Mouse (Mus musculus): ENCODE data around the gene Slc39a9. TPM values are rescaled to one million over a fixed set of nuclear protein-coding genes. Genes with fewer than 3 reads are reported as not detected.

The Slc39a9 gene
- polyA plus RNA-seq, 1 experiment from 2014 or later, result 31.4 TPM

DNA sequence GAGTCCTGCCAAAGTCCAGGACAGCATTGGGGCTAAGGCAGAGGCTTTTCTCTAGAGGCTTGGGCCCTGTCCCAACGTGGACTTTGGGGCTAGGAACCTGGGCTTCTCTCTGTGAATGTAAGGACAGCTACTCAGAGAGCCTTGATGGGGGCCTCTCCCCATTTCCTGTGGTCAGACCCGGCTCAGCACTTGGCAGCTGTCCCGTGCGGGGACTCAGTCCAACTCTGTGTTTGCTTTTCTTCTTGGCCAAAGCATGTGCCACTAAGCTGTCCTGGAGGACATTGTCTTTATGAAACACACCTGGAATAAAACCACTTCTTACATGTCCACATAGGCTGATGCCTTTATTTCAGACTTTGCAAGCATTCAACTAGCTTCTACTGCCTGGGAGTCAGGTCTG, 40.1 kb upstream of the Slc39a9 start:
- Histone ChIP-seq H3K4me2 (ENCODE audit: low read depth, low read length) (no peak overlapping the region), H3K9ac (ENCODE audit: low read length) (no peak overlapping the region), H3K4me1 (ENCODE audit: control insufficient read depth, insufficient read depth, low read length) (peaks cover 28% of the 10 kb centered on the region), H3K9me3 (replicated peaks; ENCODE audit: control insufficient read depth, low read length) (no peaks in the 10 kb centered on the region), H3K27ac (ENCODE audit: low read length) (peak overlapping the region; percentile 40), H3K36me3 (ENCODE audit: control insufficient read depth, insufficient read depth, low read length) (no peaks in the 10 kb centered on the region), H3K4me3 (replicated peaks; ENCODE audit: low read length) (no peak overlapping the region), H3K27me3 (ENCODE audit: control insufficient read depth, insufficient read depth, low read length) (no peaks in the 10 kb centered on the region)
- WGBS, result 9% methylated on average over 4 of the region's 4 CpGs
- peak; percentile 78 for ATAC-seq (ENCODE audit: insufficient read depth, low FRiP score)

DNA sequence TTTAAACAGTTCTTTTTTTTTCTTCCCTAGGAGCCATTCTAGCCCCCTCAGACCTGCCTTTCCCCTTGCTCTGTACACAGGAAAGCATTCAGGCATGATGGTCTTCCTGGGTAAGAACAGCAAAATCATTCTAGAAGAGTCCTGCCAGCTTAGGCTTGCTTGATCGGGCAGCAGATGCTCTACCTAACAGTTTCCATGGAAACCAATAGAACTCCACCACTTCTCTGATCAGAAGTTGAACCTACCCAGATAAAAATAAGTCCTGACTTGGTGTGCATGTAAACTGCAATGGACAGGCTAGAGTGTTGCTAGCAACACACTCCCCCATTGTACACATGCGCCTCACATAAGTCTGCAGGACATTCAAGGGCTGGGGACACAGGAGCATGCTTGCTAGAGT, 39.5 kb upstream of the Slc39a9 start:
- H3K4me1 ChIP-seq (ENCODE audit: control insufficient read depth, insufficient read depth, low read length), result peaks cover 21% of the 10 kb centered on the region
- ATAC-seq (ENCODE audit: insufficient read depth, low FRiP score), result no peak
- no peaks in the 10 kb centered on the region for H3K9me3 ChIP-seq (replicated peaks; ENCODE audit: control insufficient read depth, low read length)
- H3K27me3 ChIP-seq (ENCODE audit: control insufficient read depth, insufficient read depth, low read length), result no peaks in the 10 kb centered on the region
- H3K27ac ChIP-seq (ENCODE audit: low read length), result peak overlapping the region; percentile 40
- WGBS, result 79% methylated on average over 2 of the region's 2 CpGs
- no peaks in the 10 kb centered on the region for H3K36me3 ChIP-seq (ENCODE audit: control insufficient read depth, insufficient read depth, low read length)
- H3K9ac ChIP-seq (ENCODE audit: low read length), result no peak overlapping the region
- no peak overlapping the region for H3K4me2 ChIP-seq (ENCODE audit: low read depth, low read length)
- H3K4me3 ChIP-seq (replicated peaks; ENCODE audit: low read length), result no peak overlapping the region

DNA sequence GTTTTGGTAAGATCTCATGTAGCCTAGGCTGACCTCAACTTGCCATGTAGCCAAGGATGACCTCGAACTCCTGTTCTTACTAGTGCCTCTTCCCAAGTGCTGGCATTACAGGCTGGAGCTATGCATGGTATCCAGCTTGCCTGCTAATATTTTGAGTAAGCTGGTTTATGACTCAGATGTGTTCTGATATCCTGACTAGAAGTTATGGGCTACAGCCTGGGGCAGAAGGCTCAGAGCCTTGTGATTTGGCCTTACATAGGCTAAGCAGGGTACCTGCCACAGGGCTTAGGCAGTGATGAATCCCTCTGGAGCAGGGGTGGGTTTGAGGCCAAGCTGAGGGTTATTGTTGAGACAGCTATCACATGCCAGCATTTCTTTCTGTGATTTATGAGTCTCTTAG, 35.1 kb upstream of the Slc39a9 start:
- H3K4me2 ChIP-seq (ENCODE audit: low read depth, low read length), result no peak overlapping the region
- no peaks in the 10 kb centered on the region for H3K36me3 ChIP-seq (ENCODE audit: control insufficient read depth, insufficient read depth, low read length)
- H3K9ac ChIP-seq (ENCODE audit: low read length), result no peak overlapping the region
- H3K4me1 ChIP-seq (ENCODE audit: control insufficient read depth, insufficient read depth, low read length), result peaks cover 14% of the 10 kb centered on the region
- 70% methylated on average over 1 of the region's 1 CpGs for WGBS
- no peak for ATAC-seq (ENCODE audit: insufficient read depth, low FRiP score)
- H3K27me3 ChIP-seq (ENCODE audit: control insufficient read depth, insufficient read depth, low read length), result no peaks in the 10 kb centered on the region
- H3K4me3 ChIP-seq (replicated peaks; ENCODE audit: low read length), result no peak overlapping the region
- H3K9me3 ChIP-seq (replicated peaks; ENCODE audit: control insufficient read depth, low read length), result no peaks in the 10 kb centered on the region
- H3K27ac ChIP-seq (ENCODE audit: low read length), result no peak overlapping the region

DNA sequence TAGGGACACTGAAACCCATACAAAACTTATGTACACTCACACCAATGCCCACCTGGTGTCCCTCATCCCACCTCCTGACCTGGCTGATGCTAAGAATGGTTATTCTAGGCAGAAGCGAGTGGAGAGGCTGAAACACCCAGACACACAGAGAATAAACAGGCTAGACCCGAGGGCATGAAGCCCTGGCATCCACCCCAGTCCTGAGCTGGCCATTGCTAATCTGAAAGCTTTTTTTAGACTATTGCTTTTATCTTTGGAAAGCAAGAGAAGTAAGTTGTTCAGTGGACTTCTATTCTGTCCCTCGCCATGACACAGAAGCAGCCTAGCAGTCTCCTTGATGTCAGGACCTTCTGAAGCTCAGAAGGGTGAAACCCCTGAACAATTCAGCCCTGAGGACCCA, 33.8 kb upstream of the Slc39a9 start:
- Histone ChIP-seq H3K27ac (ENCODE audit: low read length) (no peak overlapping the region), H3K9me3 (replicated peaks; ENCODE audit: control insufficient read depth, low read length) (no peaks in the 10 kb centered on the region), H3K27me3 (ENCODE audit: control insufficient read depth, insufficient read depth, low read length) (no peaks in the 10 kb centered on the region), H3K4me2 (ENCODE audit: low read depth, low read length) (no peak overlapping the region), H3K4me1 (ENCODE audit: control insufficient read depth, insufficient read depth, low read length) (0 out of 2 replicates have a peak, but pooled peaks cover under 1% of the 10 kb centered on the region), H3K9ac (ENCODE audit: low read length) (no peak overlapping the region), H3K4me3 (replicated peaks; ENCODE audit: low read length) (no peak overlapping the region), H3K36me3 (ENCODE audit: control insufficient read depth, insufficient read depth, low read length) (no peaks in the 10 kb centered on the region)
- ATAC-seq (ENCODE audit: insufficient read depth, low FRiP score), result no peak
- 68% methylated on average over 3 of the region's 3 CpGs for WGBS

DNA sequence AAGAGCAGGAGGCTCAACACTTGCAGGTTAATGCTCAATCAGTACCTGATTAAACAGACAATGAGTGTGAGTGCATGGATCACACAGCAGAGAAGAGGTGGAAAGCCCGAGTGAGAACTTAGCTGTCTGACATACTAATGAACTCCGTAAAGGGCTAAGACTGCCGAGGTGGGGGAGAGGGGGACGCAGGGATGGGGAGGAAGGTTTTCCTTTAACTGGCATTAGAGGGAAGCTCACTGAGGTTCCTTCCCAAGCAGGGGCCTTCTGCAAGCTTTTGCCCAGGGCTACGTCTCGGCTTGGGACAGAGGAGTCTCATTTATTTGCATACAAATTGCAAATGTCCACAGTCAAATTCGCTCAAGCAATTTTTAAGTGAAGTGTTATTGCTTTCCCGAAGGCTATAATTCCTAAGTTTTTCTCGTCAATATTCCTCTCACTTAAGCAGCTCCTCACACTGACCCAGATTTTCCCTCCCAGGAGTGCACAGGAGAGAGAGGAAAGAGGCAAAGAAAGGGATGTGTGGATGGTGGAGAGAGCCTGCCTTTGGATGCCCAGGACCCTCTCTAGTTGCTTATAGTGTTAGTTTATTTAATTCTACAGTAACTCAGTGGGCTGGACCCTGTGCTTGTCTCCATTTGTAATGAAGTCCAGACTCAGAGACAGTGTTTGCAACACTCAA, 31.4 kb upstream of the Slc39a9 start:
- Histone ChIP-seq H3K27ac (ENCODE audit: low read length) (no peak overlapping the region), H3K9ac (ENCODE audit: low read length) (no peak overlapping the region), H3K4me2 (ENCODE audit: low read depth, low read length) (no peak overlapping the region), H3K36me3 (ENCODE audit: control insufficient read depth, insufficient read depth, low read length) (no peaks in the 10 kb centered on the region), H3K4me1 (ENCODE audit: control insufficient read depth, insufficient read depth, low read length) (no peaks in the 10 kb centered on the region), H3K4me3 (replicated peaks; ENCODE audit: low read length) (no peak overlapping the region), H3K9me3 (replicated peaks; ENCODE audit: control insufficient read depth, low read length) (no peaks in the 10 kb centered on the region), H3K27me3 (ENCODE audit: control insufficient read depth, insufficient read depth, low read length) (no peaks in the 10 kb centered on the region)
- no peak for ATAC-seq (ENCODE audit: insufficient read depth, low FRiP score)
- 54% methylated on average over 9 of the region's 9 CpGs for WGBS

DNA sequence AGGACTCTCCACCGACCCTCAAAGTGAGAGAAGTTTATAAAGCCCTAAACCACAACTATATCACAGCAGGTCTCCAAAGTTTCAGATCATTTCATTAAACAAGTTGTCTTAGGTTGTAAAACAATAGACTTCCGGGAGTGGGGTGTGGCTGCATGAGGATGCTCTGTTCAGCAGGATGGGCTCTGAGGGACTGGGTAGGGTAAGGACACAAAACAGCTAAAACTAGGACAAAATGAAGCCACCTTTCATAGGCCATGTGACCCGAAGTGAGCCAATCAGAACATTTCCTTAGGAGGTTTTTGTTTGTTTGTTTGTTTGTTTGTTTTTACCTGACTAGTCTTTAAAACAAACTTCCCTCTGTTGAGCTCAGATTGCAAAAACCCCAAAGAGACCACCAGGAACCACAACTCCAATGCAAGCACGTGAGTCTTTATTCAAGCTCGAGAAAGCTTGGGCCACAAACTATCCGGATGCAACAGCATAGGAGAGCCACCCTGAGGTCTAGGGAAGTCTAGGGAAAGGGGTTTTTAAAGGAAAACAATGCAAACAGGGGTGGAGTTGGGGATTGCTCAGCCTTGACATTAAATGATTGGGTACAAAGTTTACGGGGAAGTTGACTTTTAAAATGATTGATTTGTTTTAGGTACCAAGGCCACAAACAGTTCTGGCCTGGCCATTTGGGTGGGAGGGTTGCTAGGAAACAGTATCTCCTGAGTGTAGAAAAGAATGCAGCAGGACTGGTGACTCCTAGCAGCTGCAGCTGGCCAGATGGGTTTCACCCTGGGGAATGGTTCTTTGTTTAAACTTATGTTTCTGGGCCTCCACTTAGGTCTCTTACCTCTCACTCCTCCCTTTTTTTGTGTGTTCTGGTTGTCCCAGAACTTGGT, 28.1 kb upstream of the Slc39a9 start:
- Histone ChIP-seq H3K4me1 (ENCODE audit: control insufficient read depth, insufficient read depth, low read length) (no peaks in the 10 kb centered on the region), H3K27me3 (ENCODE audit: control insufficient read depth, insufficient read depth, low read length) (no peaks in the 10 kb centered on the region), H3K9me3 (replicated peaks; ENCODE audit: control insufficient read depth, low read length) (no peaks in the 10 kb centered on the region), H3K4me3 (replicated peaks; ENCODE audit: low read length) (no peak overlapping the region), H3K9ac (ENCODE audit: low read length) (no peak overlapping the region), H3K27ac (ENCODE audit: low read length) (peak overlapping the region; percentile 53; the same call in 1 of the 2 replicates), H3K4me2 (ENCODE audit: low read depth, low read length) (no peak overlapping the region), H3K36me3 (ENCODE audit: control insufficient read depth, insufficient read depth, low read length) (no peaks in the 10 kb centered on the region)
- ATAC-seq (ENCODE audit: insufficient read depth, low FRiP score), result peak; percentile 81; the same call in 1 of the 2 replicates
- WGBS, result 35% methylated on average over 7 of the region's 7 CpGs

DNA sequence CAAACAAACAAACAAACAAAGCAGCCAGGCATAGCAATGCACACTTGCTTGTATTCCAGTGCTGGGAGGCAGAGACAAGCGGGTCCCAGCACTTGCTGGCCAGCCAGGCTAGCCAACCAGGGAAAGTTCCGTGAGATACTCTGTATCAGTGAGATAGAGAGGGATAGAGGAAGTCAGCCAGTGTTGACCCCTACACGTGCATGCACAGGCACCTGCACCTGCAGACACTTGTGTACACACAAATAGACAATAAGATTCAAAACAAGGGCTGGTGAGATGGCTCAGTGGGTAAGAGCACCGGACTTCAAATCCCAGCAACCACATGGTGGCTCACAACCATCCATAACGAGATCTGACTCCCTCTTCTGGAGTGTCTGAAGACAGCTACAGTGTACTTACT, 23.2 kb upstream of the Slc39a9 start:
- 73% methylated on average over 5 of the region's 5 CpGs for WGBS
- Histone ChIP-seq H3K4me3 (replicated peaks; ENCODE audit: low read length) (no peak overlapping the region), H3K9me3 (replicated peaks; ENCODE audit: control insufficient read depth, low read length) (no peaks in the 10 kb centered on the region), H3K27me3 (ENCODE audit: control insufficient read depth, insufficient read depth, low read length) (no peaks in the 10 kb centered on the region), H3K4me1 (ENCODE audit: control insufficient read depth, insufficient read depth, low read length) (no peaks in the 10 kb centered on the region), H3K9ac (ENCODE audit: low read length) (no peak overlapping the region), H3K4me2 (ENCODE audit: low read depth, low read length) (no peak overlapping the region), H3K36me3 (ENCODE audit: control insufficient read depth, insufficient read depth, low read length) (no peaks in the 10 kb centered on the region), H3K27ac (ENCODE audit: low read length) (no peak overlapping the region)
- no peak for ATAC-seq (ENCODE audit: insufficient read depth, low FRiP score)

DNA sequence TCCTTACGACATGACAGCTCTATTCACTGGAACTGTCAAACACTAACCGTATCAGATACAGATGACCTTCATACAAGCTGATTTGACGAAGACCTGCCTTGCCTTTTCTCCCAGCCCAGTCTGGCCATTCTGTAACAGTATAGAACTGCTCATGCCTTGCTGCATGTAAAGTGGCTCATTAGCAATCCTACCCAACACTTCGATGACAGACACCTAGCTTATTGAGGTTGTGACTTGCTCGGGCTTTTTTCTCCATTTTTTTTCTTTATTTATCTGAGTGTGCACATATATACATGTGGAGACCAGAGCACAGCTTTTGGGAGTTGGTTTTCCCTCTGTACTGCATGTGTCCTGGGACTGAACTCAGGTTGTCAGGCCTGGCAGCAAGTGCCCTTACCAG, 11.9 kb upstream of the Slc39a9 start:
- ATAC-seq (ENCODE audit: insufficient read depth, low FRiP score), result no peak
- H3K36me3 ChIP-seq (ENCODE audit: control insufficient read depth, insufficient read depth, low read length), result peaks cover 25% of the 10 kb centered on the region; the same call in 1 of the 2 replicates
- 78% methylated on average over 5 of the region's 5 CpGs for WGBS

More for the DNA sequence above, 11.9 kb upstream of the Slc39a9 start:
- H3K27ac ChIP-seq (ENCODE audit: low read length), result no peak overlapping the region
- no peak overlapping the region for H3K4me3 ChIP-seq (replicated peaks; ENCODE audit: low read length)
- no peaks in the 10 kb centered on the region for H3K4me1 ChIP-seq (ENCODE audit: control insufficient read depth, insufficient read depth, low read length)
- H3K4me2 ChIP-seq (ENCODE audit: low read depth, low read length), result no peak overlapping the region
- no peak overlapping the region for H3K9ac ChIP-seq (ENCODE audit: low read length)
- H3K9me3 ChIP-seq (replicated peaks; ENCODE audit: control insufficient read depth, low read length), result no peaks in the 10 kb centered on the region
- H3K27me3 ChIP-seq (ENCODE audit: control insufficient read depth, insufficient read depth, low read length), result no peaks in the 10 kb centered on the region
